Mouse (Mus musculus) c-Kit-positive CD71-positive TER-119-positive erythroid progenitor cells, embryonic 14.5 days (primary cell): ENCODE results near the gene Cc2d2a.

Experiments used
- DNase-seq: peaks from one replicate; pipeline ENCODE4 v3.0.0-alpha.2; 2013; ENCODE audit warnings: low spot score

The Cc2d2a gene

GRCm38 (mm10) chr5:43728375-43729165, 66.4 kb downstream of the Cc2d2a start:
- DNase-seq = no peak

- DNase-seq = no peak
Observed at GRCm38 (mm10) chr5:43732381-43732780, 70.2 kb downstream of the Cc2d2a start.

- no peak for DNase-seq
Observed at GRCm38 (mm10) chr5:43744187-43744586, 82.0 kb downstream of the Cc2d2a start.

- no peak for DNase-seq
Observed at GRCm38 (mm10) chr5:43745156-43745555, 83.0 kb downstream of the Cc2d2a start.

- DNase-seq = no peak
Observed at GRCm38 (mm10) chr5:43748039-43748438, 85.9 kb downstream of the Cc2d2a start.

- no peak for DNase-seq
Observed at GRCm38 (mm10) chr5:43749092-43749491, 86.9 kb downstream of the Cc2d2a start.

- DNase-seq = no peak
Observed at GRCm38 (mm10) chr5:43770618-43771354, 108.6 kb downstream of the Cc2d2a start.

GRCm38 (mm10) chr5:43771555-43771954, 109.4 kb downstream of the Cc2d2a start:
- DNase-seq = no peak

GRCm38 (mm10) chr5:43776407-43776806, 114.3 kb downstream of the Cc2d2a start:
- no peak for DNase-seq

GRCm38 (mm10) chr5:43776993-43777392, 114.8 kb downstream of the Cc2d2a start:
- no peak for DNase-seq

GRCm38 (mm10) chr5:43778583-43778982, 116.4 kb downstream of the Cc2d2a start:
- DNase-seq = no peak

GRCm38 (mm10) chr5:43781423-43781976, 119.4 kb downstream of the Cc2d2a start:
- DNase-seq = peak; percentile 20

GRCm38 (mm10) chr5:43781977-43782930, 120.1 kb downstream of the Cc2d2a start:
- peak; percentile 70 for DNase-seq

- no peak for DNase-seq
Observed at GRCm38 (mm10) chr5:43783996-43784395, 121.8 kb downstream of the Cc2d2a start.

- no peak for DNase-seq
Observed at GRCm38 (mm10) chr5:43786607-43787006, 124.5 kb downstream of the Cc2d2a start.

- DNase-seq = no peak
Observed at GRCm38 (mm10) chr5:43787976-43788752, 126.0 kb downstream of the Cc2d2a start.
